Mouse (Mus musculus) embryonic fibroblast, embryonic 13.5 days (primary cell): ENCODE measurements at regions not wholly inside any gene's neighbourhood (a gene's known extent, or its start where the extent isn't known, plus 50 kb on each side); places are given as distances from the start of the nearest gene placed in this dataset.

ENCODE experiments used
- H3K27ac ChIP-seq: 2 replicates; pipeline ENCODE4 v1.5.1; 2012; ENCODE audit warnings: low read length, control low read depth, inconsistent platforms; ENCODE audit not compliant: insufficient read depth
- H3K4me1 ChIP-seq: 2 replicates; pipeline ENCODE4 v1.6.1; 2011; ENCODE audit warnings: low read length; ENCODE audit not compliant: control insufficient read depth, insufficient read depth
- H3K4me3 ChIP-seq: 2 replicates; pipeline ENCODE4 v1.5.1; 2011; ENCODE audit warnings: mild to moderate bottlenecking, control low read depth, low read length; ENCODE audit not compliant: insufficient read depth
- CTCF ChIP-seq: IDR thresholded peaks from 2 replicates; pipeline ENCODE4 v1.5.1; 2011; ENCODE audit warnings: mild to moderate bottlenecking, control low read depth, low read length, moderate library complexity, borderline replicate concordance; ENCODE audit not compliant: insufficient read depth
- POLR2A ChIP-seq: IDR thresholded peaks from 2 replicates; pipeline ENCODE4 v1.6.1; 2011; ENCODE audit warnings: low read depth, mild to moderate bottlenecking, control low read depth, low read length, moderate library complexity

GRCm38 (mm10) chr1:88916531-88917050 lies 153.6 kb upstream of the Sh3bp4 start:
- no peak for TF ChIP-seq POLR2A
- no peak for TF ChIP-seq CTCF
- Histone ChIP-seq H3K4me1 (peaks cover 5% of the 10 kb centered on the region), H3K4me3 (no peak overlapping the region), H3K27ac (no peak overlapping the region)

GRCm38 (mm10) chr1:88921401-88921800 lies 148.8 kb upstream of the Sh3bp4 start:
- Histone ChIP-seq H3K27ac (no peak overlapping the region), H3K4me1 (no peaks in the 10 kb centered on the region), H3K4me3 (no peak overlapping the region)
- TF ChIP-seq POLR2A: no peak
- no peak for TF ChIP-seq CTCF

DNA sequence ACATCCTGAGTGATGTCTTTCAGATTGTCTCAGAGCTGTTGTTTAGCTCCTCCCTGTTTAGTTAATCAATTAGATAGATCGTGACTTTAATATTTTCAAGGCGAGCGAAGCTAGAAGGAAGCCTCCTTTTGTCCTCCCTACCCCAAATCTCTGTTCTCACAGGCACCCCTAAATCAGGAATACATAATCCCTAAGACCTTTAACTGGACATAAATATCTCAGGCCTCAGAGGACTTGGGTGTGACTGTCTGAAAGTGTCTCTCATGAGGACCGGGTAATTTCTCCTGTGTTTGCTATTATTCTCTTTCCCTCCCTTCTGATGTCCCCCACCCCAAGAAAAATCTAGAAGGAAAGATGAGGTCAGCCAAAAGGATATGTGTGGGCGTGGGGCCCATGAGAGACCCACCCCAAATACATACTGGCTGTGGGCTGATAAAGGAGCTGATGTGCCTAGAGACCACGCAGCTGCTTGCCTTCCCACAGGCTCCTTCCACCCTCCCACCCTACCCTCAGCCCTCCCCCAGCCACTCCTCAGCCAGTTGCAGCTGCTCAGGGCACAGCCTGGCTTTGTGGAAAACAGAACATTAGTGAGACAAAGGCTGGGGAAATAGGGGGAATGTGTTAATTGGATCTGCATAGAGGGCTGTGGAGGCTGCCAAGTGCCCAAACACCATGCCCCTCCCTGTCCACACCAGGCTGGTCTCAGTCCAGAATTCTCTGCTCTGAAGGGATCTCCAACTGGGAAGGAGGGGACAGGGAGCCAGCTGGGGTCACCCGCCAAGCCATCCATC lies 146.2 kb upstream of the Sh3bp4 start:
- TF ChIP-seq CTCF: no peak
- TF ChIP-seq POLR2A: no peak
- Histone ChIP-seq H3K27ac (no peak overlapping the region), H3K4me1 (no peaks in the 10 kb centered on the region; the same call in 1 of the 2 replicates), H3K4me3 (no peak overlapping the region)

DNA sequence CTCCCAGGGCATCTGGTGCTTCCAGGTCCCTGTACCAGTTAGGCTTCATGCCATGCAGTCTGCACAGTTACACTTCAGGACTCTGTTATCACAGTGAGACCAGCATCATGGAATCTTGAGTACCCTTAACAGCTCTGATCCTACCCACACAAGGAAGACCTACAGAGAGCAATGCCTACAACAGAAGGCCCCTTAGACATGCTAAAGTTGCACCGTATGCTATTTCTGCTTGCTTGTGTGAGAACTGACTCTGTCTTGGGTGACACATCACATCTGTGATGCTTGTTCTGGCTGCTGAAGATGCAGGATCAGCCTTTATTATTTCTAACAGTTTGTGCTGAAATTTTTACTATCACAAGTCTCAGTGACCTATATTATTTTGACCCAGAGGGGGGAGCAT lies 135.0 kb upstream of the Sh3bp4 start:
- TF ChIP-seq POLR2A (no peak), CTCF (no peak)
- Histone ChIP-seq H3K4me1 (no peaks in the 10 kb centered on the region), H3K4me3 (no peak overlapping the region), H3K27ac (no peak overlapping the region)

- TF ChIP-seq CTCF (no peak), POLR2A (no peak)
- H3K27ac ChIP-seq: no peak overlapping the region
- H3K4me3 ChIP-seq: no peak overlapping the region
- H3K4me1 ChIP-seq: no peaks in the 10 kb centered on the region
These were observed 134.4 kb upstream of the Sh3bp4 start for GRCm38 (mm10) chr1:88935779-88936178.

GRCm38 (mm10) chr1:88937327-88937726 lies 132.9 kb upstream of the Sh3bp4 start:
- no peak overlapping the region for H3K27ac ChIP-seq
- no peaks in the 10 kb centered on the region for H3K4me1 ChIP-seq
- no peak overlapping the region for H3K4me3 ChIP-seq
- TF ChIP-seq CTCF (no peak), POLR2A (no peak)

DNA sequence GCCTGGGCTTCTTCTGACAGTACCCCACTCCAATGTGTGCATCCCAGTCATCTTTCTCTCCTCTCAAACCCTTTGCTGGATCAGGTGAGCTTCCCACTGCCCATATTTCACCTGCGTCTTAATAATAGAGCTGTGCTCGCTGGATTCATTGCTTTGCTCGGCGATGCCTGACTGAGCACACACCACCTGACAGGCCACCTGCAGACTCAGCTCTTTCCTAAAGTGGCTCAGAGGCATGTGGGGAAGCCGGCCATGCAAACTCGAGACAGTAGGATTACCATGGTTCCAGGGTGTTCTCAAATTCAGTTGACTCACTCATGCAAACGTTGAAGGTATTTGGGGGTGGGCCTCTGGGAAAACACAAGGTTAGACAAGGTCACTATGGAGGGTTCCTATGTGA lies 131.8 kb upstream of the Sh3bp4 start:
- no peak for TF ChIP-seq CTCF
- no peak for TF ChIP-seq POLR2A
- H3K4me3 ChIP-seq: no peak overlapping the region
- H3K4me1 ChIP-seq: no peaks in the 10 kb centered on the region
- H3K27ac ChIP-seq: no peak overlapping the region

DNA sequence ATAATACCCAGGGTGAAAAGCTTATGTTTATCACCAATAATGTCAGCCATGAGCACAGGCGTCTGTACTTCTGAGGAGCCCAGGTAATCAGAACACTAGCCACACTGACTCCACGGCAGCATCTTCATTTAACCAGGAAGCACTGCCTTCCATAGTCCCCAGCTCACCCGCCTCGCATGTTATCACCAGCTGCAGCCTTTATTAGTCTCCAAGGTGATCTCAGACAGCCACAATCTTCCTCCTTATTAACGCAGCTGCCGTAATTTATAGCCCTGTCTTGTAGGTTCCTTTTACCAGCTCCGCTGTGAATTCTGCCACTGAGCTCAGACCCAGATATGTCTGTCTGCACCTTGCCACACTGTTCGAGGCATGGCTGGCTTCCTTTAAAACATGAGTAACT lies 127.2 kb upstream of the Sh3bp4 start:
- H3K4me1 ChIP-seq: peaks cover 3% of the 10 kb centered on the region; the same call in 1 of the 2 replicates
- H3K27ac ChIP-seq: no peak overlapping the region
- no peak for TF ChIP-seq POLR2A
- no peak for TF ChIP-seq CTCF
- no peak overlapping the region for H3K4me3 ChIP-seq

DNA sequence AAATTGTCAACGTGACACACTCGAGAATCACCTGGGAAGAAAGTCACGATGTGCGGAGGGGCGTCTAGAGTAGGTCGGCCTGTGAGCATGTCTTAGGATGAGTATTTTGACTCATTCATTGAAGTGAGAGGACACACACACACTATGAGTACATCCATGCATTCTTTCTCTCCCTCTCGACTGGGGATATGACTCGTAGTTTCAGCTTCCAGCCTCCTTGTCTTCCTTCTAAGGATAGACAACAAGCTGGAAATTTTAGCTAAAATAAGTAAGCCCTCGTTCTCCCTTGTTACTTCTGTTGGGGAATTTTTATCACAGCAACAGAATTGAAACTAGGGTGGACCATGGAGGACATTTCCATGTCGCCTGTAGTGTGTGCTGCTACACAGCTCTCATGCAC lies 124.3 kb upstream of the Sh3bp4 start:
- TF ChIP-seq POLR2A (no peak), CTCF (no peak)
- H3K27ac ChIP-seq: peak overlapping the region; percentile 79
- peaks cover 3% of the 10 kb centered on the region; the same call in 1 of the 2 replicates for H3K4me1 ChIP-seq
- no peak overlapping the region for H3K4me3 ChIP-seq

DNA sequence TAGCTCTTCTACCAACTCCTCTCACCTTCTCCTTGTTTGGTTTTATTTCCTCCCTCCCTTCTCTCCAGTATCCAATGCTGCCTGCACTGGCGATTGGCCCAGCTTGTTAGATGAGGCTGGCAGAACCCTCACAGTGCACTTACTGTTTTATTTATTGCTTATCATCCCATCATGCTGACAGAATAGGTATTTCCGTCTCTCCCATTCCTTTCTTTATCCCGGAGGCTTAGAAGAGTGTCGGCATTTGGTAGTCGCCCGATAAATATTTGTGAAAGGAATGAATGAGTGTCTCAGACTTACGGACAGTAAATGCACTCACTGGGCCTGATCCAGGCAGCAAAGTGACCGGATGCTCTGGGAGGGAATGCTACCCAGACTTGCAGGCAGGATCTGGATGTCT lies 123.8 kb upstream of the Sh3bp4 start:
- no peak for TF ChIP-seq POLR2A
- no peak for TF ChIP-seq CTCF
- no peak overlapping the region for H3K4me3 ChIP-seq
- H3K4me1 ChIP-seq: peaks cover 3% of the 10 kb centered on the region; the same call in 1 of the 2 replicates
- H3K27ac ChIP-seq: peak overlapping the region; percentile 79

DNA sequence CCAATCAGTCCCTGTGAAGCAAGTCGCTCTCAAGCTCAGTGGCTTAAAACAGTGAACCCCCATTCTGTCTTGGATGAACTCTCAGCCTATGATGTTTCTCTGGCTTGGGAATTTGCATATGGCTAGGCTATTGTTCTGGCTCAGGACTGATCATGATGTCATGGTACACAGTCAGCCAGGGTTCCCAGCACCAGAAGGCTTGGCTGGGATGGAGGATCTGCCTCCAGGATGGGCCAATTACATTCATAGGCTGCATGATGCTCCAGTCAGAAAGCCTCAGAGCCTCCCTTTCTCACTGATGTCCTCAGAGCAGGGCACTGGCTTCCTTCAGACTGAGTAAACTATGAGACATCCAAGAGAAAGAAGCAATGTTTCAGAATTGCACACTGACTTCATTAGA lies 120.3 kb upstream of the Sh3bp4 start:
- peaks cover 3% of the 10 kb centered on the region; the same call in 1 of the 2 replicates for H3K4me1 ChIP-seq
- H3K27ac ChIP-seq: 0 out of 2 replicates have a peak overlapping the region, but pooled peaks have one; percentile 29
- no peak for TF ChIP-seq CTCF
- no peak for TF ChIP-seq POLR2A
- no peak overlapping the region for H3K4me3 ChIP-seq
